Mouse (Mus musculus) kidney, adult 2 months (tissue): ENCODE measurements at regions not wholly inside any gene's neighbourhood (a gene's known extent, or its start where the extent isn't known, plus 50 kb on each side); places are given as distances from the start of the nearest gene placed in this dataset.
"Not testable (repeated sequence)": the region's sequence is repeated elsewhere in the genome, so short reads cannot be mapped to it uniquely, and the experiment has no call there.

Experiments
- CTCF ChIP-seq: fragments of 200-500 bp; conservative IDR thresholded peaks from 2 replicates; pipeline ENCODE4 v1.5.1; 2011; ENCODE audit warnings: low read depth, mild to moderate bottlenecking, control low read depth, low read length, moderate library complexity, mixed read lengths; ENCODE audit not compliant: insufficient read depth, insufficient read length
- POLR2A ChIP-seq: fragments of 200-500 bp; IDR thresholded peaks from one replicate; pipeline ENCODE4 v1.6.1; 2011; ENCODE audit warnings: low read depth, low read length, control low read depth

DNA sequence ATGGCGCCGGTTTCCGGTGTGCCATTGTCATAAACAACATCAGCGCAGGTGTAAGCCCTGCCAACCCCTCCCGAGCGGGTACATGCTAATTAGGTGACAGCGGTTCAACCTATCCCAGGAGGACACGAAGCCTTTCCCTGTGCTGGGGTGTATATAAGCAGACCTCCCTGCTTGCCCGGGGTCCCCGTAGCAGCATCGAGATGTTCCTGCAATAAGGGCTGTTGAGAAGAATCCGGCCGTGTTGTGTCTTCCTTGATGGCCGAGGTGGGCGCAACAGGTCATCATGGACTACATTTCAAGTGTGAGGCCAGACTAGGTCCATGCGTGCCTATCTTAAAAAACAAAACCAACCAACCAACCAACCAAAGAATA is 83.7 kb upstream of the Fam174b start:
- TF ChIP-seq CTCF, POLR2A: not testable (repeated sequence)
